Mouse (Mus musculus): ENCODE measurements at regions not wholly inside any gene's neighbourhood (a gene's known extent, or its start where the extent isn't known, plus 50 kb on each side); places are given as distances from the start of the nearest gene placed in this dataset.
A peak's percentile ranks its signal among the peaks of the same experiment; 100 is the strongest.

DNA sequence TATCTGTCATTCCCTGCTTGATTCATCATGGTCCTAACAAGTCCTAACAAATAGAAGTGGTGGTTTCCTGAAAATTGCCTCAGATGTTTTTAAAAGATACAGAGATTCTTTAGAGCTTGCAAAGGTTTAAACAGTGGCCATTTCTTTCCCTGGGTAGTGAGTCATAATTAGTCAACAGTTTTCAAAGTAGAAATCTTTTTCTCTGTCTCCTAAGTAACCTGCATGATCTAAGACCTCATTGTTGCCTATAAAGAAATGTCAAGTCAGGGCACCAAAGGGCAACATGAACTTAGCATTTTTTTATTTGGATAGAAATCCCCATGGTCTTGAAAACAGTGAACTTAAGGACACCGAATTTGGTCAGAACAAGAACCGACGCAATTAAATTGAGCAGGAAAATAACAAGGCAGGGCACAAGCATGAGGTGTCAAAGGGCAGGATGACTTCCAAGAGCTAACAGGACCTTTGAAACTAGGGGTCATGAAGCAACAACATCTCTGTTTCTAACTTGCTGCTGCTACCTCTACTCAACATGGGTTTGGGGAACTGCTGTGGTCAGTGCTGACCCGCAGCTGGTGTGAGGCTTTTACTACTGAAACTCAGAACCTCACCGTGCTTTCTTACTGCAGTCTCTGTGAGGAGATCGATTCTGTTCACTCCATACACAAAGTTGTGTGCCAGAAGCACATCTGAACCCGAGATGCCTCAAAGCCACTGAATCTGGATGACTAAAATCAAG lies 114.2 kb upstream of the Bank1 start:
- no peak for DNase-seq
- Histone ChIP-seq H3K27me3 (ENCODE audit: control insufficient read depth, insufficient read depth, low read length) (no peaks in the 10 kb centered on the region), H3K9ac (ENCODE audit: low read depth, low read length) (no peak overlapping the region), H3K4me3 (no peak overlapping the region), H3K79me2 (replicated peaks; ENCODE audit: control insufficient read depth, insufficient read depth, low read length) (no peaks in the 10 kb centered on the region), H3K27ac (no peak overlapping the region), H3K36me3 (ENCODE audit: control insufficient read depth, insufficient read depth, low read length) (no peaks in the 10 kb centered on the region), H3K4me1 (ENCODE audit: control insufficient read depth, insufficient read depth, low read length) (peaks cover 1% of the 10 kb centered on the region; the same call in 1 of the 2 replicates)
- WGBS = 83% methylated on average over 7 of the region's 7 CpGs
- intact Hi-C loops (cut with DNase I) = no loop called here
- TF ChIP-seq CTCF (IDR thresholded peaks at IDR 0.05) (no peak), EP300 (IDR thresholded peaks at IDR 0.05; ENCODE audit: insufficient read depth, low read depth, low read length) (no peak)

DNA sequence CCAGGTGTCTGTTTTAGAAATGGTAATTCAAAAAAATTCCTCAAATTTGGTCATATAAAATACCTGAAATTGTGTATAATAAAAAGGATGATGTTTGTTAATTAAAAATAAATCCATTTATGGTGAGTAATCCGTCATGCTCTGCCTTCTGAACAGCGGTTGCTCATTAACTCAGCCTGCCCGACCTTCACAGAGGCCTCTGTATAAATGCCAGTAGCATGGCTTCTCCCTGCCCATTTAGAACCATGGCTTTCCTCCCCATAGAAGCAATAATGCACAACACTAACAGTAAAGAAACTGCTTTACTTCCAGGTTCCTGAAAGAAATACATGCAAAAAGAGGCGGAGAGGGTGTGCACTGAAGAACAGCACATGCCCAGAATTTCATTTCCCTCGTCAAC lies 113.5 kb upstream of the Bank1 start:
- intact Hi-C loops (cut with DNase I) = no loop called here
- Histone ChIP-seq H3K9ac (ENCODE audit: low read depth, low read length) (no peak overlapping the region), H3K4me1 (ENCODE audit: control insufficient read depth, insufficient read depth, low read length) (peaks cover 1% of the 10 kb centered on the region; the same call in 1 of the 2 replicates), H3K27ac (no peak overlapping the region), H3K79me2 (replicated peaks; ENCODE audit: control insufficient read depth, insufficient read depth, low read length) (no peaks in the 10 kb centered on the region), H3K36me3 (ENCODE audit: control insufficient read depth, insufficient read depth, low read length) (no peaks in the 10 kb centered on the region), H3K27me3 (ENCODE audit: control insufficient read depth, insufficient read depth, low read length) (no peaks in the 10 kb centered on the region), H3K4me3 (no peak overlapping the region)
- 91% methylated on average over 5 of the region's 5 CpGs for WGBS
- TF ChIP-seq CTCF (IDR thresholded peaks at IDR 0.05) (no peak), POLR2A (IDR thresholded peaks at IDR 0.05; ENCODE audit: insufficient read depth, low read depth, low read length) (no peak), EP300 (IDR thresholded peaks at IDR 0.05; ENCODE audit: insufficient read depth, low read depth, low read length) (no peak)
- no peak for DNase-seq

DNA sequence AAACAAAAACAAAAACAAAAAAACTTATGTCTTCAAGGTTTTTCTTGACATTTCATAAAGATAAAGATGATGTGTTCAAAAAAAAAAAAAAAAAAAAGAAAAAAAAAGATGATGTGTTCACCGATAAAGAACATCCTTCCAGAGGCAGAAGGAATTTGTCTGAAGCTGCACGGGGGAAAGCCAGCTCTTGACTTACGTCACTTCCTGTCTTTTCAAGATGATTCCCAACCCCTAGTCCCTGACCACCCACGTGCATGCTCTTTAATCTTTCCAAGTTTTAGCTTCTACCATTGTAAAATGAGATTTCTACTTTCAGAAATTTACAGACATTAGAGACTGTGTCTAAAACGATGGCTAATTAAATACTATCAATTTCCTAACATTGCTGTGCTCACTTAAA lies 108.5 kb upstream of the Bank1 start:
- Histone ChIP-seq H3K4me1 (ENCODE audit: control insufficient read depth, insufficient read depth, low read length) (peaks cover 1% of the 10 kb centered on the region; the same call in 1 of the 2 replicates), H3K27me3 (ENCODE audit: control insufficient read depth, insufficient read depth, low read length) (no peaks in the 10 kb centered on the region), H3K36me3 (ENCODE audit: control insufficient read depth, insufficient read depth, low read length) (no peaks in the 10 kb centered on the region), H3K9ac (ENCODE audit: low read depth, low read length) (no peak overlapping the region), H3K4me3 (no peak overlapping the region), H3K27ac (no peak overlapping the region), H3K79me2 (replicated peaks; ENCODE audit: control insufficient read depth, insufficient read depth, low read length) (no peaks in the 10 kb centered on the region; the same call in 1 of the 2 replicates)
- no peak for TF ChIP-seq POLR2A (IDR thresholded peaks at IDR 0.05; ENCODE audit: insufficient read depth, low read depth, low read length)
- TF ChIP-seq CTCF (IDR thresholded peaks at IDR 0.05) = no peak
- no peak for TF ChIP-seq EP300 (IDR thresholded peaks at IDR 0.05; ENCODE audit: insufficient read depth, low read depth, low read length)
- 28% methylated on average over 5 of the region's 5 CpGs for WGBS
- intact Hi-C loops (cut with DNase I) = no loop called here
- no peak for DNase-seq

DNA sequence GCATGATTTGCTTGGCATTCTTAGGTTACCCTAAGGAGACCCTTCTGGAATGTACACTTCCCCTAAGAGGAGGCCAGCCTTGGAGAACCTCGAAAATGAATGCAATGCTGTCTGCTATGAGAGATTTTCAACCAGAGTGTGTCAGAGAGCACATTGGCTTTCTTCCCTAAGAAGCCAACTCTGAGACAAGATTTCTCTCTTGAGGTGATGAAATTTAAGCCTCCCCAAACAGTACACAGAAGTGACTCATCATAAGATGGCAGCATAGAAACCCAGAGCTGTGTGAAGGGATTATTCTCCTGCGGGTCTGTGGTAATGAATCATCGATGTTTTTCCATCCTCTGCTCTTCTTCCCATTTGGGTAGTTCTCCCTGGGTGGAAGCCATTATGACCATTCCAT lies 106.2 kb upstream of the Bank1 start:
- Histone ChIP-seq H3K36me3 (ENCODE audit: control insufficient read depth, insufficient read depth, low read length) (no peaks in the 10 kb centered on the region), H3K27me3 (ENCODE audit: control insufficient read depth, insufficient read depth, low read length) (no peaks in the 10 kb centered on the region), H3K4me3 (no peak overlapping the region), H3K27ac (no peak overlapping the region), H3K79me2 (replicated peaks; ENCODE audit: control insufficient read depth, insufficient read depth, low read length) (no peaks in the 10 kb centered on the region; the same call in 1 of the 2 replicates), H3K4me1 (ENCODE audit: control insufficient read depth, insufficient read depth, low read length) (peaks cover 1% of the 10 kb centered on the region; the same call in 1 of the 2 replicates), H3K9ac (ENCODE audit: low read depth, low read length) (no peak overlapping the region)
- WGBS = 69% methylated on average over 3 of the region's 3 CpGs
- TF ChIP-seq POLR2A (IDR thresholded peaks at IDR 0.05; ENCODE audit: insufficient read depth, low read depth, low read length) (no peak), CTCF (IDR thresholded peaks at IDR 0.05) (no peak), EP300 (IDR thresholded peaks at IDR 0.05; ENCODE audit: insufficient read depth, low read depth, low read length) (no peak)
- DNase-seq = no peak
- intact Hi-C loops (cut with DNase I) = no loop called here

DNA sequence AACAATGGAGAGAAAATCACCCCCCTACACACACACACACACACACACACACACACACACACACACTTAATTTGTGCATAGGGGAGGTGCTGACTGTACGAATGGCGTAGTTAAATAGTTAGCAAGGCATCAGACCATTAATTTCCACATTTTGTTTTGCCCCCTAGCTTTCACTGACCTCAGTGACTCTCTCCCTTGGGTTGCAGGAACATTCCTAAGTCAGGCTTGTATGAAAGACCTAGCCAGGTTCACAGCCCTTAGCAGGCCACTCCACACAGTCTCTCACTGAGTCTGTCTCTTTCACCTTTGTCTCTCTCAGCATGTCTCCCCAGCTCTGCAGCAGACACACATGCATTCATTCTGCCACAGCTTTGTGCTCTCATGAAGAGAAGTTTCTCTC lies 101.6 kb upstream of the Bank1 start:
- no peak overlapping the region for H3K9ac ChIP-seq (ENCODE audit: low read depth, low read length)
- H3K4me1 ChIP-seq (ENCODE audit: control insufficient read depth, insufficient read depth, low read length) = no peaks in the 10 kb centered on the region
- no peak overlapping the region for H3K27ac ChIP-seq
- intact Hi-C loops (cut with DNase I) = no loop called here
- H3K27me3 ChIP-seq (ENCODE audit: control insufficient read depth, insufficient read depth, low read length) = no peaks in the 10 kb centered on the region
- 90% methylated on average over 2 of the region's 2 CpGs for WGBS
- no peak overlapping the region for H3K4me3 ChIP-seq
- no peak for DNase-seq
- TF ChIP-seq CTCF (IDR thresholded peaks at IDR 0.05) = no peak
- TF ChIP-seq EP300 (IDR thresholded peaks at IDR 0.05; ENCODE audit: insufficient read depth, low read depth, low read length) = no peak
- TF ChIP-seq POLR2A (IDR thresholded peaks at IDR 0.05; ENCODE audit: insufficient read depth, low read depth, low read length) = no peak
- H3K79me2 ChIP-seq (replicated peaks; ENCODE audit: control insufficient read depth, insufficient read depth, low read length) = no peaks in the 10 kb centered on the region; the same call in 1 of the 2 replicates
- no peaks in the 10 kb centered on the region for H3K36me3 ChIP-seq (ENCODE audit: control insufficient read depth, insufficient read depth, low read length)

DNA sequence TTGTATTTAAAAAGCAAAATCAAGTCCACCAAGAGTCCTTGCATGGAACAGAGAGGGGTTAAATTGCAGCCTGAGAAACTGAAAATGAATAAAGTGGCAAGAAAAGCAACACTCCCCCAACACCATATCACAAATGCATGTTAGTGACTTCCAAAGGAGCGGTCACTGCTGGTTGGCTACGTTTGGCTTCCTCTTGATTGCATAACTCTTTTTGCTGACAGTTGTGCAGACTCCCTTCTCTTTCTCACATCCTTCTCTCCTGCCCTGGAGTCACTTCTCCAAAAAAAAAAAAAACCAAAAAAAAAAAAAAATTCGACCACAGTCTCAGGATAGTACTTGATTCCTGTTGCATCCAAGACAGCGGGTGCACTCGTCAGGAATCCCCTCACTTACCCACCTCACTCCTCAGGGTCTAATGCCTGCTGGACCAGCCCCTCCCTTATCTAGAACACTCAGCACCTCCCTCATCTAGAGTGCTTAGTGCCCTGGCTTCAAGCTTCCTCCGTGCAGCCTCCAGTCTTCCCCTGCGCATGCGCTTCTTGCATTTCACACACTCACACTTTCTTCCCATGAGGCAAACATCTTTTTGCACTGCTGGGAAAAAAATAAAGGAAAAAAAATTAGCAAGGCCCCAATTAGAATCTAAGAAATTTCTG lies 100.8 kb upstream of the Bank1 start:
- H3K9ac ChIP-seq (ENCODE audit: low read depth, low read length) = no peak overlapping the region

More for the DNA sequence above, 100.8 kb upstream of the Bank1 start:
- intact Hi-C loops (cut with DNase I) = no loop called here
- TF ChIP-seq EP300 (IDR thresholded peaks at IDR 0.05; ENCODE audit: insufficient read depth, low read depth, low read length) = no peak
- TF ChIP-seq POLR2A (IDR thresholded peaks at IDR 0.05; ENCODE audit: insufficient read depth, low read depth, low read length) = no peak
- no peak for TF ChIP-seq CTCF (IDR thresholded peaks at IDR 0.05)
- no peak overlapping the region for H3K27ac ChIP-seq
- WGBS = 31% methylated on average over 8 of the region's 8 CpGs
- peak; percentile 34 to 46 for DNase-seq
- no peaks in the 10 kb centered on the region for H3K27me3 ChIP-seq (ENCODE audit: control insufficient read depth, insufficient read depth, low read length)
- H3K79me2 ChIP-seq (replicated peaks; ENCODE audit: control insufficient read depth, insufficient read depth, low read length) = no peaks in the 10 kb centered on the region; the same call in 1 of the 2 replicates
- no peaks in the 10 kb centered on the region for H3K36me3 ChIP-seq (ENCODE audit: control insufficient read depth, insufficient read depth, low read length)
- no peak overlapping the region for H3K4me3 ChIP-seq
- H3K4me1 ChIP-seq (ENCODE audit: control insufficient read depth, insufficient read depth, low read length) = peaks cover 1% of the 10 kb centered on the region; the same call in 1 of the 2 replicates

All from heart, adult 2 months (tissue).